Mouse (Mus musculus) G1E (cell line): ENCODE data around the gene Gm7544.
"Not testable (repeated sequence)": the region's sequence is repeated elsewhere in the genome, so short reads cannot be mapped to it uniquely, and the experiment has no call there.

Experiments
- CTCF ChIP-seq: IDR thresholded peaks from 2 replicates; pipeline ENCODE4 v1.5.1; 2012; ENCODE audit warnings: low read depth, low read length, inconsistent platforms, mixed read lengths
- GATA2 ChIP-seq: IDR thresholded peaks from 2 replicates; pipeline ENCODE4 v1.6.1; 2012; ENCODE audit warnings: low read depth, low read length, inconsistent platforms, borderline replicate concordance
- TAL1 ChIP-seq: conservative IDR thresholded peaks from 2 replicates; pipeline ENCODE4 v1.6.1; 2012; ENCODE audit warnings: low read depth, low read length, inconsistent platforms, mixed read lengths

DNA sequence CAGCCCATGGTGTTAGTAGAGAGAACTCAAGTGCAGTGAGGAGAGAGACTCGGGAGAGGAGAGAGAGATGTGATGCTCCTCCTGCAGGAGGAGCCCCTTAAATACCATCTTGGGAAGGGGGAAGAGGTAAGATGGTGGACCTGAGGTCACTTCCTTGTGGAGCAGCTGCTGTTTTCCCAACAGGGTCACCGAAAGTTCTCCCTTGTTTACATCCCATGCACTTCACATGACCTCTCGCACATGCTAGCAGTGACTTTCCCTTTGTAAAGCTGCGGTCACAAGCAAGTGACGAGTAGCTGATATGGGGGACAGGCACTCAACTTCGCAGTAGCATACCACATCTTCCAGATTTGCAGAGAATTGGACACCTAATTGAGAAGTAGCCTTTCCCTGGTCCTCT lies 24.5 kb downstream of the Gm7544 start, which contains the start of gene Gm6217:
- not testable (repeated sequence) for TF ChIP-seq CTCF, TAL1, GATA2
